Mouse (Mus musculus): ENCODE data around the gene B3galt6. TPM values are rescaled to one million over a fixed set of nuclear protein-coding genes. Genes with fewer than 3 reads are reported as not detected.

The B3galt6 gene
- polyA plus RNA-seq, 1 experiment from 2014 or later = 14.0 TPM

GRCm38 (mm10) chr4:156021942-156022419 lies 29.5 kb upstream of the B3galt6 start:
- H3K27me3 ChIP-seq (ENCODE audit: poor library complexity, severe bottlenecking) = no peaks in the 10 kb centered on the region
- no peak overlapping the region for H3K4me3 ChIP-seq
- no peak overlapping the region for H3K27ac ChIP-seq
- 88% methylated on average over 9 of the region's 9 CpGs for WGBS
- H3K36me3 ChIP-seq (replicated peaks) = peaks cover 24% of the 10 kb centered on the region
- no peaks in the 10 kb centered on the region for H3K9me3 ChIP-seq
- H3K4me1 ChIP-seq = no peaks in the 10 kb centered on the region
- no peak for DNase-seq (ENCODE audit: extremely low spot score, low spot score)

- WGBS = 88% methylated on average over 3 of the region's 3 CpGs
- no peak overlapping the region for H3K4me3 ChIP-seq
These were observed 28.9 kb upstream of the B3galt6 start for GRCm38 (mm10) chr4:156021381-156021780.

GRCm38 (mm10) chr4:156019771-156020170 lies 27.3 kb upstream of the B3galt6 start:
- Histone ChIP-seq H3K4me3 (no peak overlapping the region), H3K36me3 (replicated peaks) (peaks cover 25% of the 10 kb centered on the region), H3K27ac (no peak overlapping the region), H3K4me1 (no peaks in the 10 kb centered on the region), H3K27me3 (ENCODE audit: poor library complexity, severe bottlenecking) (no peaks in the 10 kb centered on the region), H3K9me3 (no peaks in the 10 kb centered on the region)
- no peak for DNase-seq (ENCODE audit: extremely low spot score, low spot score)
- WGBS = 93% methylated on average over 12 of the region's 12 CpGs

More at GRCm38 (mm10) chr4:156021381-156021780, 28.9 kb upstream of the B3galt6 start:
- peaks cover 20% of the 10 kb centered on the region for H3K36me3 ChIP-seq (replicated peaks)
- DNase-seq (ENCODE audit: extremely low spot score, low spot score) = no peak
- H3K27ac ChIP-seq = no peak overlapping the region
- H3K4me1 ChIP-seq = no peaks in the 10 kb centered on the region
- no peaks in the 10 kb centered on the region for H3K9me3 ChIP-seq
- no peaks in the 10 kb centered on the region for H3K27me3 ChIP-seq (ENCODE audit: poor library complexity, severe bottlenecking)

GRCm38 (mm10) chr4:156014436-156014835 lies 22.0 kb upstream of the B3galt6 start:
- 91% methylated on average over 2 of the region's 2 CpGs for WGBS
- Histone ChIP-seq H3K4me3 (no peak overlapping the region), H3K27ac (no peak overlapping the region), H3K36me3 (replicated peaks) (peaks cover 68% of the 10 kb centered on the region), H3K4me1 (no peaks in the 10 kb centered on the region), H3K9me3 (no peaks in the 10 kb centered on the region), H3K27me3 (ENCODE audit: poor library complexity, severe bottlenecking) (no peaks in the 10 kb centered on the region)
- DNase-seq (ENCODE audit: extremely low spot score, low spot score) = no peak

GRCm38 (mm10) chr4:156013637-156014036 lies 21.2 kb upstream of the B3galt6 start, which contains the start of gene Tnfrsf4:
Gene Tnfrsf4 (plus strand): TSS chr4:156013843.
- H3K9me3 ChIP-seq = no peaks in the 10 kb centered on the region
- H3K27me3 ChIP-seq (ENCODE audit: poor library complexity, severe bottlenecking) = no peaks in the 10 kb centered on the region
- peaks cover 73% of the 10 kb centered on the region for H3K36me3 ChIP-seq (replicated peaks)
- no peaks in the 10 kb centered on the region for H3K4me1 ChIP-seq
- 86% methylated on average over 8 of the region's 8 CpGs for WGBS
- H3K4me3 ChIP-seq = no peak within 1 kb of the TSS
- H3K27ac ChIP-seq = no peak within 1 kb of the TSS
- DNase-seq (ENCODE audit: extremely low spot score, low spot score) = no peak

GRCm38 (mm10) chr4:156008369-156008768 lies 15.9 kb upstream of the B3galt6 start:
- Histone ChIP-seq H3K4me1 (no peaks in the 10 kb centered on the region), H3K27ac (no peak overlapping the region), H3K9me3 (no peaks in the 10 kb centered on the region), H3K27me3 (ENCODE audit: poor library complexity, severe bottlenecking) (no peaks in the 10 kb centered on the region), H3K4me3 (no peak overlapping the region), H3K36me3 (replicated peaks) (peaks cover 97% of the 10 kb centered on the region)
- no peak for DNase-seq (ENCODE audit: extremely low spot score, low spot score)
- WGBS = 93% methylated on average over 4 of the region's 4 CpGs

GRCm38 (mm10) chr4:156004109-156004508 lies 11.7 kb upstream of the B3galt6 start:
- Histone ChIP-seq H3K4me1 (no peaks in the 10 kb centered on the region), H3K9me3 (no peaks in the 10 kb centered on the region), H3K4me3 (no peak overlapping the region), H3K36me3 (replicated peaks) (peaks cover 96% of the 10 kb centered on the region), H3K27ac (no peak overlapping the region), H3K27me3 (ENCODE audit: poor library complexity, severe bottlenecking) (no peaks in the 10 kb centered on the region)
- WGBS = 90% methylated on average over 3 of the region's 3 CpGs
- DNase-seq (ENCODE audit: extremely low spot score, low spot score) = no peak

GRCm38 (mm10) chr4:155993606-155994005 lies 1.2 kb upstream of the B3galt6 start:
- H3K27ac ChIP-seq = peak overlapping the region; percentile 95
- peaks cover 53% of the 10 kb centered on the region for H3K36me3 ChIP-seq (replicated peaks)
- peak overlapping the region; percentile 71 for H3K4me3 ChIP-seq
- DNase-seq (ENCODE audit: extremely low spot score, low spot score) = no peak
- H3K4me1 ChIP-seq = peaks cover 26% of the 10 kb centered on the region
- WGBS = 7% methylated on average over 15 of the region's 15 CpGs
- peaks cover 8% of the 10 kb centered on the region; the same call in 1 of the 2 replicates for H3K9me3 ChIP-seq
- H3K27me3 ChIP-seq (ENCODE audit: poor library complexity, severe bottlenecking) = no peaks in the 10 kb centered on the region

GRCm38 (mm10) chr4:155992906-155993547 lies 578 bp upstream of the B3galt6 start:
- peaks cover 26% of the 10 kb centered on the region for H3K4me1 ChIP-seq
- peak; percentile 96 for DNase-seq (ENCODE audit: extremely low spot score, low spot score)
- WGBS = under 1% methylated on average over 70 of the region's 70 CpGs

GRCm38 (mm10) chr4:155991908-155992230 lies 580 bp downstream of the B3galt6 start:
- H3K27ac ChIP-seq = peak overlapping the region; percentile 95
- WGBS = 30% methylated on average over 37 of the region's 37 CpGs

More at GRCm38 (mm10) chr4:155992906-155993547, 578 bp upstream of the B3galt6 start:
- Histone ChIP-seq H3K27me3 (ENCODE audit: poor library complexity, severe bottlenecking) (no peaks in the 10 kb centered on the region), H3K4me3 (peak overlapping the region; percentile 71), H3K9me3 (peaks cover 8% of the 10 kb centered on the region; the same call in 1 of the 2 replicates), H3K27ac (peak overlapping the region; percentile 95), H3K36me3 (replicated peaks) (peaks cover 47% of the 10 kb centered on the region)

GRCm38 (mm10) chr4:155991211-155991907 lies 1.1 kb downstream of the B3galt6 start:
- peaks cover 8% of the 10 kb centered on the region; the same call in 1 of the 2 replicates for H3K9me3 ChIP-seq
- peaks cover 26% of the 10 kb centered on the region for H3K4me1 ChIP-seq
- H3K27me3 ChIP-seq (ENCODE audit: poor library complexity, severe bottlenecking) = no peaks in the 10 kb centered on the region
- 91% methylated on average over 22 of the region's 22 CpGs for WGBS
- peaks cover 30% of the 10 kb centered on the region for H3K36me3 ChIP-seq (replicated peaks)
- peak overlapping the region; percentile 71 for H3K4me3 ChIP-seq
- peak overlapping the region; percentile 95 for H3K27ac ChIP-seq
- DNase-seq (ENCODE audit: extremely low spot score, low spot score) = peak; percentile 21

More at GRCm38 (mm10) chr4:155991908-155992230, 580 bp downstream of the B3galt6 start:
- DNase-seq (ENCODE audit: extremely low spot score, low spot score) = no peak
- H3K4me1 ChIP-seq = peaks cover 26% of the 10 kb centered on the region
- H3K4me3 ChIP-seq = peak overlapping the region; percentile 71
- peaks cover 8% of the 10 kb centered on the region; the same call in 1 of the 2 replicates for H3K9me3 ChIP-seq
- no peaks in the 10 kb centered on the region for H3K27me3 ChIP-seq (ENCODE audit: poor library complexity, severe bottlenecking)
- peaks cover 35% of the 10 kb centered on the region for H3K36me3 ChIP-seq (replicated peaks)

- Histone ChIP-seq H3K4me1 (peaks cover 7% of the 10 kb centered on the region; the same call in 1 of the 2 replicates), H3K36me3 (replicated peaks) (no peaks in the 10 kb centered on the region), H3K27ac (no peak overlapping the region), H3K4me3 (no peak overlapping the region), H3K27me3 (ENCODE audit: poor library complexity, severe bottlenecking) (no peaks in the 10 kb centered on the region), H3K9me3 (no peaks in the 10 kb centered on the region)
- WGBS = 16% methylated on average over 2 of the region's 2 CpGs
- DNase-seq (ENCODE audit: extremely low spot score, low spot score) = no peak
These were observed 8.7 kb downstream of the B3galt6 start for GRCm38 (mm10) chr4:155983788-155984187.

All from forebrain, embryonic 10.5 days (tissue).